Mouse (Mus musculus): ENCODE results near the gene Ugt1a1. TPM values are rescaled to one million over a fixed set of nuclear protein-coding genes. Genes with fewer than 3 reads are reported as not detected.
A peak's percentile ranks its signal among the peaks of the same experiment; 100 is the strongest.

Gene Ugt1a1
- polyA plus RNA-seq, 1 experiment from 2014 or later, result 30.1 TPM

GRCm38 (mm10) chr1:88255989-88256754, 44.4 kb downstream of the Ugt1a1 start:
- H3K27ac ChIP-seq, result no peak overlapping the region
- H3K36me3 ChIP-seq, result peaks cover 14% of the 10 kb centered on the region
- peaks cover 12% of the 10 kb centered on the region; the same call in 1 of the 2 replicates for H3K4me1 ChIP-seq (replicated peaks)
- no peak overlapping the region for H3K9ac ChIP-seq
- no peak overlapping the region for H3K4me3 ChIP-seq (replicated peaks)
- 79% methylated on average over 13 of the region's 13 CpGs for WGBS
- H3K4me2 ChIP-seq (replicated peaks), result no peak overlapping the region
- H3K9me3 ChIP-seq, result 0 out of 2 replicates have a peak, but pooled peaks cover 9% of the 10 kb centered on the region
- no peaks in the 10 kb centered on the region for H3K27me3 ChIP-seq (replicated peaks)
- ATAC-seq, result no peak

DNA sequence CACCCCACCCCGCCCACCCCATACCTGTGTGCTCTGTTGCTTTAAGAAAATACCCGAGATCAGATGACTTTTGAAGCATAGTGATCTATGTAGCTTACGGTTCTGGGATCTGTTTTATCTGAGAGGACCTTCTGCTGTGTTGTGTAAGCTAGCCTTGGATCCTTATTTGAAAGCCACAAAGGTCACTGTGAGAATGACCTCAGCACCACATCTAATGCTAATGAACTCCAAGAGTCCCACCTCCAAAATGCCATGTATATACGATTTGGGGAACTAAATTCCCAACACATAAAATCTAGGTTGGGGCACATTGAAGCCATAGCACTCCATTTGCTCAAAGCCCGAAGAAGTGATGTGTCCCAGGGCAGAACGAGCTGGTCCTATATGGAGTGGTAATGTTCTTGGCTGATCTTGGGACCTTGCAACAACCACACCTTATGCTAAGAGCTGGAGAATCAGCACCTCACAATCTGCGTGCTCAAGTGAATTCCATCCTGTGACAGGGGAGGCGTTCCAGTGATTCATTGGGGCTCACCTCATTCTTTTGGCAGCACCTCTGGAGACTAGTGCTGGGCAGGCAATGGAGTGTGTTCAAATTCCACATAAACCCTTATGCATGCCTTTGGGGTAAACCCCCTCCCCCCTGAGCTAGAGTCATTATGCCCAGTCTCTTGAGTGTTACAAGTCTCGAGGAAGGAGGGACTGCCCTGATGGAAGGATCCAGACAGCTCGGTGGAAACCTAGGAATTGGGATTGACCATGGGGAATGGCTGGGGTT, 45.3 kb downstream of the Ugt1a1 start:
- no peak for ATAC-seq
- 77% methylated on average over 10 of the region's 10 CpGs for WGBS
- Histone ChIP-seq H3K4me1 (replicated peaks) (peaks cover 12% of the 10 kb centered on the region; the same call in 1 of the 2 replicates), H3K27ac (no peak overlapping the region), H3K36me3 (peaks cover 21% of the 10 kb centered on the region), H3K9ac (no peak overlapping the region), H3K27me3 (replicated peaks) (no peaks in the 10 kb centered on the region), H3K4me3 (replicated peaks) (no peak overlapping the region), H3K9me3 (0 out of 2 replicates have a peak, but pooled peaks cover 9% of the 10 kb centered on the region), H3K4me2 (replicated peaks) (no peak overlapping the region)

DNA sequence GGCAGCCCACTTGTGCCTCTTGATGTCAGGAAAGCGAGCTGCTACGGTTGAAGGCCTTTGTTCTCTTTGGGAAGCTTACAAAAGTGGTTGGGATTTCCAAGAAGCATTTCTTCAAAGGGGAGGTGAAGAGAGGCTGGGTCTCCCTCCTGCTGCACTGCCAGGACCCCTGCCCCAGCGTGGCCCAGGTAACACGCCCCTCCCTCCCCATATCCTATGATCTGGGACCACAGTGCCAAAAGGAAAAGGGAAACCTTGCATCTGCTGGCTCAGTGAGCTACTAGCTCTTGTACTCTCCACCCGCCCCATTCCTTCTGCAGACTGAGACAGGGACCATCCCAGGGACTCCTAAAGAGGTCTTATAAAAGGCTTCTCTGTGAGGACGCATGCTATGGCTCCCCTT, 45.9 kb downstream of the Ugt1a1 start:
- Histone ChIP-seq H3K4me1 (replicated peaks) (peaks cover 15% of the 10 kb centered on the region; the same call in 1 of the 2 replicates), H3K27me3 (replicated peaks) (no peaks in the 10 kb centered on the region), H3K4me2 (replicated peaks) (no peak overlapping the region), H3K4me3 (replicated peaks) (no peak overlapping the region), H3K36me3 (peaks cover 26% of the 10 kb centered on the region), H3K9me3 (0 out of 2 replicates have a peak, but pooled peaks cover 9% of the 10 kb centered on the region), H3K9ac (no peak overlapping the region), H3K27ac (no peak overlapping the region)
- no peak for ATAC-seq
- WGBS, result 80% methylated on average over 6 of the region's 6 CpGs

DNA sequence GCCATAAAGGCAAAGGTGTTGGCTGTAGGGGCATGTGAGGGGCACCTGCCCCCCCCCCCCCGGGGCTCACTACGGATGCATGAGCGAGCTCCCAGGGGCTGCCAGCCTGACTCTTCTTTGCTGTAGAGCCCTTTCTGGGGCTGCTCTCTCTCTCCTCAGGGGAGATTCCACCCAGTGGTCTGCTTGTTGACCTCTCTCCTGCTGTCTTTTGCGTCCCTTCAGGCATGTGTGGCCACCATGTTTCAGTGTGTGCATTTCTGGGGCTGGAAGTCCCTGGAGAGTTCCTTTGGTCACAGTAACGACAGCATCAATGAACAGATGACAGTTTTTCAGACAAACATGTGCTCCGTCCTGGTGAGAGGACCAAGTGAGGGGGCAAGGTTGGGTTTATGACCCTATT, 46.6 kb downstream of the Ugt1a1 start:
- Histone ChIP-seq H3K4me2 (replicated peaks) (no peak overlapping the region), H3K27me3 (replicated peaks) (no peaks in the 10 kb centered on the region), H3K36me3 (peaks cover 33% of the 10 kb centered on the region), H3K9ac (no peak overlapping the region), H3K9me3 (0 out of 2 replicates have a peak, but pooled peaks cover 9% of the 10 kb centered on the region), H3K4me1 (replicated peaks) (peaks cover 15% of the 10 kb centered on the region; the same call in 1 of the 2 replicates), H3K27ac (no peak overlapping the region), H3K4me3 (replicated peaks) (no peak overlapping the region)
- no peak for ATAC-seq
- 70% methylated on average over 6 of the region's 6 CpGs for WGBS

- Histone ChIP-seq H3K4me3 (replicated peaks) (no peak overlapping the region), H3K9me3 (0 out of 2 replicates have a peak, but pooled peaks cover 9% of the 10 kb centered on the region), H3K27ac (no peak overlapping the region), H3K9ac (no peak overlapping the region), H3K27me3 (replicated peaks) (no peaks in the 10 kb centered on the region), H3K36me3 (peaks cover 40% of the 10 kb centered on the region), H3K4me2 (replicated peaks) (no peak overlapping the region), H3K4me1 (replicated peaks) (peaks cover 15% of the 10 kb centered on the region; the same call in 1 of the 2 replicates)
- WGBS, result 71% methylated on average over 8 of the region's 8 CpGs
- peak; percentile 4; the same call in 1 of the 2 replicates for ATAC-seq
Observed at GRCm38 (mm10) chr1:88258881-88259642, 47.3 kb downstream of the Ugt1a1 start.

DNA sequence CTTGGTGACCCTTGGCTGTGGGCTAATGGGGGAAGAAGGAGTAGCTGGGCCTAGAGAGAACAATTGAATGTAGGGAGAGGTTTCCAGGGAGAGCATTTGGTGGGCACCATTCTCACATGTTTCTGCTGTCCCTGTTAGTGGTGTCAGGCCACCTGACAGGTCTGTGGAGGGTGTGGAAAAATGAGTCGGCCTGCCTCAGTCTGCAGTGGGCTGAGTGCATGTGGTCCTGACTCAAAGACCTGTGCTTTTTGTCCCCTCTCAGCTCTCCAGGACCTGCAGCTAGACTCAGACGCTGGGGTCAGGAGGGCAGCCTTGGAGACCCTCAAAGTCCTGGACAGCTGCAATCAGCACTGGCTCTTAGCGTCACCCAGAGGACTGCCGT, 47.9 kb downstream of the Ugt1a1 start:
- 76% methylated on average over 4 of the region's 4 CpGs for WGBS
- no peak overlapping the region for H3K9ac ChIP-seq
- H3K4me3 ChIP-seq (replicated peaks), result no peak overlapping the region
- H3K4me1 ChIP-seq (replicated peaks), result peaks cover 15% of the 10 kb centered on the region; the same call in 1 of the 2 replicates
- no peak overlapping the region for H3K4me2 ChIP-seq (replicated peaks)
- 0 out of 2 replicates have a peak, but pooled peaks cover 9% of the 10 kb centered on the region for H3K9me3 ChIP-seq
- no peaks in the 10 kb centered on the region for H3K27me3 ChIP-seq (replicated peaks)
- peak; percentile 5; the same call in 1 of the 2 replicates for ATAC-seq
- H3K36me3 ChIP-seq, result peaks cover 45% of the 10 kb centered on the region
- no peak overlapping the region for H3K27ac ChIP-seq

- no peak overlapping the region for H3K9ac ChIP-seq
Observed at GRCm38 (mm10) chr1:88260114-88260513, 48.4 kb downstream of the Ugt1a1 start.

DNA sequence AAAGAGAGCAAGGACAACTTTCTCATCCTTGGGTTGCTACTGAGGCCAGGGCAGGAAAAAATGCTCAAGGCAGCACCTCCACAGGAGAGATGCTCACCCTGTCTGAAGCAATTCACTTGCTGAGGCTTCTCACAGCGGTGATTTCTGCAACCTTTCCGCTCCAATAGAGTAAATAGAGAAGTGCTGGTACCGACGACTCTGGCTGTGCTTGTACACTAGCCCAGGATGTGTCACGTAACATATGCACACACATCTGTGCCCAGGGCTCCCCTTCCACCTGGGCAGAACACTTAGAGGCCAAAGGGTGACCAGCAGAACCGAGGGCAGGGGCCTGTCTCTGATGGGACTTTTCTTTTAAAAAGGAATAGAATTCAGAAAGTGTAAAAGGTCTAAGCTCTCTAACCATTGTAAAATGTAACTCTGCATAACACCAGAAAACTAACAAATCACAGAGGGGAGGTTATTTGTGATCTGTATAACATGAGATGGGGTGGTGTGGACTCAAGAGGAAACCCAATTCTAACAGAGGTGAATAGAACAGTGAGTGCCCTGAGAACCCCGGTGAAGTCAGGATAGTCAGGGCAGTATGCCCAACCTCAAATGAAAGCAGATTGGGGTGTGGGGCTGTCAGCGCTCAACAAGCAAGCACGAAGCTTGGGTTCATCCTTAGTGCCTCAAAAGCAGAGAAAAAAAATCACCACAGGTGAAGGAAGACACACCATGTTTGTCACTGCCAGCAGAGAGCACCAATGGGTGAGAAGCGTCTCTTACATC, 49.0 kb downstream of the Ugt1a1 start:
- H3K9ac ChIP-seq, result no peak overlapping the region
- H3K27ac ChIP-seq, result no peak overlapping the region
- peaks cover 57% of the 10 kb centered on the region for H3K36me3 ChIP-seq
- no peaks in the 10 kb centered on the region for H3K27me3 ChIP-seq (replicated peaks)
- H3K4me2 ChIP-seq (replicated peaks), result no peak overlapping the region
- H3K4me3 ChIP-seq (replicated peaks), result no peak overlapping the region
- H3K4me1 ChIP-seq (replicated peaks), result peaks cover 15% of the 10 kb centered on the region; the same call in 1 of the 2 replicates
- 0 out of 2 replicates have a peak, but pooled peaks cover 7% of the 10 kb centered on the region for H3K9me3 ChIP-seq
- WGBS, result 84% methylated on average over 10 of the region's 10 CpGs
- ATAC-seq, result peak; percentile 0; the same call in 1 of the 2 replicates

More at GRCm38 (mm10) chr1:88260114-88260513, 48.4 kb downstream of the Ugt1a1 start:
- 0 out of 2 replicates have a peak, but pooled peaks cover 7% of the 10 kb centered on the region for H3K9me3 ChIP-seq
- no peak overlapping the region for H3K4me3 ChIP-seq (replicated peaks)
- H3K4me2 ChIP-seq (replicated peaks), result no peak overlapping the region
- peaks cover 50% of the 10 kb centered on the region for H3K36me3 ChIP-seq
- no peaks in the 10 kb centered on the region for H3K27me3 ChIP-seq (replicated peaks)
- H3K27ac ChIP-seq, result no peak overlapping the region
- ATAC-seq, result peak; percentile 48
- peaks cover 15% of the 10 kb centered on the region; the same call in 1 of the 2 replicates for H3K4me1 ChIP-seq (replicated peaks)
- WGBS, result 79% methylated on average over 6 of the region's 6 CpGs

DNA sequence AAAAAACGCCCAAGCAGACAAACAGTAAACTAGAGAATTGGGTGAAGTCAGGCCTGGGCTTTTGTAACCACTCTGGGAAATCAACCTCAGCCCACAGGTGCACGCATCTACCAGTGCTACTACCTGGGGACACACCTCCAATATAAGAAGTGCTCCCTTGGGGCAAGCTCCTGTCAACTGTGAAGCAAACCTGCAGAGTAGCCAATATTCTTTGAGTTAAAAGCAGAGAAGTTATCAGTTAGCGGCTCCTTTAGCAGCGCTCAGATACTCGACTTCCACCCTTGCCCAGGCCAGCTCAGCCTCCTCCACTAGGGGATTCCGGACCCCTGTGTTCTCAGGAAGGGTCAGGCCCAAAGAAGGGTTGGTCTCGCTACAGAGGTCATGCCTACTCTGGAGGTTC, 49.9 kb downstream of the Ugt1a1 start:
- H3K4me1 ChIP-seq (replicated peaks), result peaks cover 15% of the 10 kb centered on the region; the same call in 1 of the 2 replicates
- H3K9me3 ChIP-seq, result no peaks in the 10 kb centered on the region
- no peak overlapping the region for H3K4me3 ChIP-seq (replicated peaks)
- H3K9ac ChIP-seq, result no peak overlapping the region
- H3K27me3 ChIP-seq (replicated peaks), result no peaks in the 10 kb centered on the region
- H3K36me3 ChIP-seq, result peaks cover 66% of the 10 kb centered on the region
- no peak overlapping the region for H3K4me2 ChIP-seq (replicated peaks)
- ATAC-seq, result peak; percentile 8; the same call in 1 of the 2 replicates
- 82% methylated on average over 7 of the region's 7 CpGs for WGBS
- no peak overlapping the region for H3K27ac ChIP-seq

DNA sequence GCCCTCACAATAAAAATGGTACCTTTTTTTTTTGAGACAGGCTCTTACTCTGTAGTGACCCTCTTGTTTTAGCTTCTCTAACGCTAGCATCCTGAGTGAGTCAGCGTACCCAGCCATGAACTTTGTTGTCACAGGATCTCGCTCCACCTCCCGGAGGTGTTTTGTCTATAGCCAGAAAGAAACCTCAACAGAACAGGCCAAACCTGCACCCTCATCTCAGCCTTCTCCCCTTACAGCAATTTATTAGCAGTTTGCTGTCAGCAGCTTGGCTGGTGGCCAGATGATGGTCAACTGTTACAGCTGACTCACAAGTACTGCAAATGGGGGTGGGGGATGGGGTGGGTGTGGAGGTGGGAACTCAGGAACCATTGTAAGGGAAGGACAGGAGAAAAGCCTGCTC, 50.5 kb downstream of the Ugt1a1 start:
- H3K27ac ChIP-seq, result no peak overlapping the region

GRCm38 (mm10) chr1:88262961-88263360, 51.2 kb downstream of the Ugt1a1 start:
- 72% methylated on average over 6 of the region's 6 CpGs for WGBS
- Histone ChIP-seq H3K36me3 (peaks cover 78% of the 10 kb centered on the region), H3K27me3 (replicated peaks) (no peaks in the 10 kb centered on the region), H3K4me2 (replicated peaks) (no peak overlapping the region), H3K4me3 (replicated peaks) (no peak overlapping the region), H3K27ac (no peak overlapping the region), H3K9me3 (no peaks in the 10 kb centered on the region), H3K9ac (no peak overlapping the region), H3K4me1 (replicated peaks) (peaks cover 15% of the 10 kb centered on the region; the same call in 1 of the 2 replicates)
- ATAC-seq, result no peak

More for the DNA sequence above, 50.5 kb downstream of the Ugt1a1 start:
- WGBS, result 73% methylated on average over 4 of the region's 4 CpGs
- H3K36me3 ChIP-seq, result peaks cover 71% of the 10 kb centered on the region
- no peaks in the 10 kb centered on the region for H3K9me3 ChIP-seq
- H3K4me1 ChIP-seq (replicated peaks), result peaks cover 15% of the 10 kb centered on the region; the same call in 1 of the 2 replicates
- H3K27me3 ChIP-seq (replicated peaks), result no peaks in the 10 kb centered on the region
- H3K4me2 ChIP-seq (replicated peaks), result no peak overlapping the region
- ATAC-seq, result peak; percentile 7
- no peak overlapping the region for H3K9ac ChIP-seq
- H3K4me3 ChIP-seq (replicated peaks), result no peak overlapping the region
